Comparison of ENCODE assay signal across 8 mouse cellular contexts in the genomic region with DNA sequence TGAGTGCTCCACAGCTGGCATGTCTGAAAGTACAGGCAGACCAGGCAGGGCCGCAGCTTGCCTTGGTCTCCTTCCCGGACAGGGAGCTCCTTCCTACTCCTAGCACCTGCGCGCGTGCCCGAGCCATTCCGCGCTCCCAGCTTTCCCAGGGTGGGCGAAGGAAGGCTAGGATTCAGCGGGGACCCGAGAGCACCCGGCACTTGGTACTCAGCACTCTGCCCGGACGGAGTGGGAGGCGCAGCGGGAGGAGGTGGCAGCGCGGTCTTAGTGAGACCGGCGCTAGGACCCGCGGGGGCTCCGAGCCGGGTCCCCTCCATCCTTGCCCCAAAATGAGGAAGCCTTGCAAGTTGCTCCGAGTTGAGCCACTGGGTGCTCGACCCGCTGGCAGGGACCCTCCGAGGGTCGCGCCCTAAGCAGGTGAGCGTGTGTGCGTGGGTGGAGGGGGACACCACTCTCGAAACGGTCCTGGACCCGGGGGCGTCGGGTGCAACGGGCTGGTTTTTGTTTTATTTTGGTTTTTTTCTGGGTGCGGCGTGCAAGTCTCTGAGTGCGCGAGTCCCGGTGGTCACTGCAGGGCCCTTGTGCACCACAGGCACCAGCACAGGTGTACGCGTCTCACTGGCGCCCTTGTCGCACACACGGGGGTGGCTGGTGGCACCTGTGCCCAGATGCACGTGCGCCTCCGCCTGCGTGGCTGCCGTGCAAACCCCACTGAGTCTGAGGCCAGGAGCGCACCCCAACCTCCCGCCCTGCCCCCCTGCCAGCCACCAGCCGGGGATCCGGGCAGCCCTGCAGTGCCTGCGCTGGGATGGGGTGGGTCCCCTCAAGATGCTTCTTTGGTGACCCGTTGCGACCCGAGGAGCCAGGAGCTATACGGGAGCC. TPM values are rescaled to one million over a fixed set of nuclear protein-coding genes. Genes with fewer than 3 reads are reported as not detected.
DNase-seq lines count a peak whose midpoint lies in the region; ATAC-seq and TF ChIP-seq lines count a peak whose summit lies in the region.

No protein-coding gene starts in this region.

- no peaks in the 10 kb centered on the region for H3K9me3 ChIP-seq in forebrain, embryonic 11.5 days (ENCODE audit: control insufficient read depth, low read length)
- peaks cover 8% of the 10 kb centered on the region; the same call in 1 of the 2 replicates for H3K9me3 ChIP-seq in limb, embryonic 12.5 days
- H3K9me3 ChIP-seq in neural tube, embryonic 14.5 days (ENCODE audit: control insufficient read depth, low read length), result no peaks in the 10 kb centered on the region

- H3K4me2 ChIP-seq in forebrain, embryonic 11.5 days (ENCODE audit: low read depth, low read length, severe bottlenecking), result peak overlapping the region; percentile 72
- H3K4me2 ChIP-seq in limb, embryonic 12.5 days, result peak overlapping the region; percentile 74
- H3K4me2 ChIP-seq in neural tube, embryonic 14.5 days (ENCODE audit: low read depth, low read length), result peak overlapping the region; percentile 79

- H3K36me3 ChIP-seq in kidney, adult 2 months (ENCODE audit: control insufficient read depth, insufficient read depth, low read length), result no peaks in the 10 kb centered on the region
- H3K36me3 ChIP-seq in forebrain, embryonic 11.5 days (ENCODE audit: control insufficient read depth, insufficient read depth, low read length), result no peaks in the 10 kb centered on the region
- peaks cover 15% of the 10 kb centered on the region for H3K36me3 ChIP-seq in limb, embryonic 12.5 days
- H3K36me3 ChIP-seq in neural tube, embryonic 14.5 days (ENCODE audit: control insufficient read depth, insufficient read depth, low read length), result no peaks in the 10 kb centered on the region

- DNase-seq in kidney, adult 2 months, result no peak
- no peak for DNase-seq in kidney, adult 9 months
- DNase-seq in ZHBTc4 (ENCODE audit: low read depth, low spot score), result peak; percentile 49
- peak; percentile 74 for DNase-seq in forebrain, embryonic 11.5 days (ENCODE audit: low spot score)
- no peak for DNase-seq in urinary bladder, postnatal 4 days (ENCODE audit: low spot score in 2 of 2)
- DNase-seq in adrenal gland, adult 8-10 months, result no peak

- H3K4me1 ChIP-seq in kidney, adult 2 months (ENCODE audit: control insufficient read depth, insufficient read depth, low read length), result no peaks in the 10 kb centered on the region
- H3K4me1 ChIP-seq in forebrain, embryonic 11.5 days (replicated peaks; ENCODE audit: control insufficient read depth, insufficient read depth, low read length), result peaks cover 13% of the 10 kb centered on the region
- H3K4me1 ChIP-seq in limb, embryonic 12.5 days (replicated peaks), result peaks cover 24% of the 10 kb centered on the region
- peaks cover 18% of the 10 kb centered on the region for H3K4me1 ChIP-seq in neural tube, embryonic 14.5 days (ENCODE audit: control insufficient read depth, insufficient read depth, low read length)

- peak overlapping the region; percentile 55 for H3K9ac ChIP-seq in forebrain, embryonic 11.5 days (ENCODE audit: low read length)
- H3K9ac ChIP-seq in limb, embryonic 12.5 days (replicated peaks), result peak overlapping the region; percentile 55
- H3K9ac ChIP-seq in neural tube, embryonic 14.5 days (replicated peaks; ENCODE audit: low read depth, low read length), result peak overlapping the region; percentile 49

- TF ChIP-seq CTCF in kidney, adult 2 months (conservative IDR thresholded peaks at IDR 0.05; ENCODE audit: insufficient read depth, insufficient read length, low read depth, low read length), result no peak

- TF ChIP-seq POLR2A in kidney, adult 2 months (IDR thresholded peaks at IDR 0.05; ENCODE audit: low read depth, low read length), result no peak

- 2% methylated on average over 62 of the region's 62 CpGs for WGBS in kidney, adult 2 months
- WGBS in forebrain, embryonic 11.5 days, result under 1% methylated on average over 62 of the region's 62 CpGs
- WGBS in limb, embryonic 12.5 days, result 2% methylated on average over 62 of the region's 62 CpGs
- 2% methylated on average over 62 of the region's 62 CpGs for WGBS in neural tube, embryonic 14.5 days

- no peak for ATAC-seq in forebrain, embryonic 11.5 days (replicated peaks; ENCODE audit: low FRiP score)
- no peak for ATAC-seq in limb, embryonic 12.5 days (ENCODE audit: insufficient number of reproducible peaks, insufficient read depth, low FRiP score, low TSS enrichment, low read depth)
- ATAC-seq in neural tube, embryonic 14.5 days (ENCODE audit: low read depth), result 0 out of 2 replicates have a peak, but pooled peaks have one; percentile 13

- no peak overlapping the region for H3K27ac ChIP-seq in kidney, adult 2 months (ENCODE audit: insufficient read depth, low read depth, low read length)
- no peak overlapping the region for H3K27ac ChIP-seq in forebrain, embryonic 11.5 days (ENCODE audit: low read depth, low read length)
- H3K27ac ChIP-seq in limb, embryonic 12.5 days, result no peak overlapping the region
- H3K27ac ChIP-seq in neural tube, embryonic 14.5 days (ENCODE audit: low read depth, low read length), result no peak overlapping the region

- no peaks in the 10 kb centered on the region for H3K27me3 ChIP-seq in kidney, adult 2 months (replicated peaks; ENCODE audit: control insufficient read depth, insufficient read depth, low read length)
- peaks cover 40% of the 10 kb centered on the region for H3K27me3 ChIP-seq in forebrain, embryonic 11.5 days (ENCODE audit: control insufficient read depth, insufficient read depth, low read length)
- peaks cover 85% of the 10 kb centered on the region for H3K27me3 ChIP-seq in limb, embryonic 12.5 days
- peaks cover 31% of the 10 kb centered on the region for H3K27me3 ChIP-seq in neural tube, embryonic 14.5 days (ENCODE audit: control insufficient read depth, insufficient read depth, low read length)

- H3K4me3 ChIP-seq in kidney, adult 2 months (ENCODE audit: insufficient read depth, low read depth, low read length), result peak overlapping the region; percentile 36; the same call in 1 of the 2 replicates
- peak overlapping the region; percentile 40 for H3K4me3 ChIP-seq in forebrain, embryonic 11.5 days (ENCODE audit: low read depth, low read length)
- peak overlapping the region; percentile 50 for H3K4me3 ChIP-seq in limb, embryonic 12.5 days (replicated peaks)
- peak overlapping the region; percentile 39 for H3K4me3 ChIP-seq in neural tube, embryonic 14.5 days (ENCODE audit: low read depth, low read length)

RNA-seq across cellular contexts. Expression of a gene that starts 4.7 kb away (rescaled TPM):
- polyA plus RNA-seq in kidney, adult 2 months (2012; rRNA removed), result 0.57 and 1.5 TPM in 2 replicates
- polyA plus RNA-seq in forebrain, embryonic 11.5 days (2014; fragmentation: Nextera tagmentation; extraction: Ambion mirVana), result 2.6 and 4.0 TPM in 2 replicates
- 4.2 and 4.9 TPM in 2 replicates for polyA plus RNA-seq in limb, embryonic 12.5 days (2016; fragmentation: Nextera tagmentation; extraction: Ambion mirVana)
- polyA plus RNA-seq in neural tube, embryonic 14.5 days (2014; fragmentation: Nextera tagmentation; extraction: Ambion mirVana), result 21.8 and 37.6 TPM in 2 replicates
- total RNA-seq in adrenal gland, adult 8-10 months (2022), result 1 to 10 TPM in 3 of 4 experiments, under 1 TPM in 1; 0.67 to 2.1 (median 1.5) TPM

RNA-seq across cellular contexts. Expression of a gene that starts 9.3 kb away (rescaled TPM):
- 130 TPM in 2 replicates for polyA plus RNA-seq in kidney, adult 2 months (2012; rRNA removed)
- polyA plus RNA-seq in forebrain, embryonic 11.5 days (2014; fragmentation: Nextera tagmentation; extraction: Ambion mirVana), result 147 and 154 TPM in 2 replicates
- polyA plus RNA-seq in limb, embryonic 12.5 days (2016; fragmentation: Nextera tagmentation; extraction: Ambion mirVana), result 207 and 217 TPM in 2 replicates
- 130 and 136 TPM in 2 replicates for polyA plus RNA-seq in neural tube, embryonic 14.5 days (2014; fragmentation: Nextera tagmentation; extraction: Ambion mirVana)
- 100 to 1,000 TPM; 100 to 139 (median 113) TPM for total RNA-seq in adrenal gland, adult 8-10 months (2022)

RNA-seq across cellular contexts. Expression of a gene that starts 9.4 kb away (rescaled TPM):
- 142 and 147 TPM in 2 replicates for polyA plus RNA-seq in kidney, adult 2 months (2012; rRNA removed)
- 36.2 and 42.0 TPM in 2 replicates for polyA plus RNA-seq in forebrain, embryonic 11.5 days (2014; fragmentation: Nextera tagmentation; extraction: Ambion mirVana)
- polyA plus RNA-seq in limb, embryonic 12.5 days (2016; fragmentation: Nextera tagmentation; extraction: Ambion mirVana), result 48.8 and 53.1 TPM in 2 replicates
- polyA plus RNA-seq in neural tube, embryonic 14.5 days (2014; fragmentation: Nextera tagmentation; extraction: Ambion mirVana), result 26.1 and 27.8 TPM in 2 replicates
- total RNA-seq in adrenal gland, adult 8-10 months (2022), result 10 to 100 TPM; 61.9 to 72.3 (median 66.4) TPM

RNA-seq across cellular contexts. Expression of a gene that starts 24.4 kb away (rescaled TPM):
- polyA plus RNA-seq in kidney, adult 2 months (2012; rRNA removed), result 4.6 and 6.0 TPM in 2 replicates
- polyA plus RNA-seq in forebrain, embryonic 11.5 days (2014; fragmentation: Nextera tagmentation; extraction: Ambion mirVana), result 5.3 and 6.4 TPM in 2 replicates
- 9.9 and 12.1 TPM in 2 replicates for polyA plus RNA-seq in limb, embryonic 12.5 days (2016; fragmentation: Nextera tagmentation; extraction: Ambion mirVana)
- polyA plus RNA-seq in neural tube, embryonic 14.5 days (2014; fragmentation: Nextera tagmentation; extraction: Ambion mirVana), result 21.1 and 25.1 TPM in 2 replicates
- 10 to 100 TPM; 27.6 to 35.6 (median 30.0) TPM for total RNA-seq in adrenal gland, adult 8-10 months (2022)

RNA-seq across cellular contexts. Expression of a gene that starts 26.8 kb away (rescaled TPM):
- 0.05 and 0.39 TPM in 2 replicates for polyA plus RNA-seq in kidney, adult 2 months (2012; rRNA removed)
- polyA plus RNA-seq in forebrain, embryonic 11.5 days (2014; fragmentation: Nextera tagmentation; extraction: Ambion mirVana), result 20.9 and 23.2 TPM in 2 replicates
- 0.38 and 0.43 TPM in 2 replicates for polyA plus RNA-seq in limb, embryonic 12.5 days (2016; fragmentation: Nextera tagmentation; extraction: Ambion mirVana)
- 73.9 and 84.8 TPM in 2 replicates for polyA plus RNA-seq in neural tube, embryonic 14.5 days (2014; fragmentation: Nextera tagmentation; extraction: Ambion mirVana)
- 1 to 10 TPM; 3.8 to 6.4 (median 4.4) TPM for total RNA-seq in adrenal gland, adult 8-10 months (2022)

Comparison
In these comparisons a context has a peak if more than half of its experiments do, and no peak if none do; other contexts are left out.
1. DNase-seq: peak in ZHBTc4 (single experiment) and forebrain, embryonic 11.5 days (single experiment); none in kidney, adult 2 months (single experiment), kidney, adult 9 months (single experiment), urinary bladder, postnatal 4 days (0 of 2) and adrenal gland, adult 8-10 months (single experiment).
2. Peak in every context shown above with its lines, with median percentiles within 50 percentile points of each other: H3K4me3 ChIP-seq, H3K4me2 ChIP-seq and H3K9ac ChIP-seq.